Mouse (Mus musculus) MEL (cell line): ENCODE measurements around the gene Usp15.

Source experiments
- EP300 ChIP-seq, 2 experiments: IDR thresholded peaks; 2 replicates each; pipeline ENCODE4 v1.6.1; 2011; ENCODE audit warnings: improper control_type of control experiment in 2 of 2, low read length in 2 of 2, low read depth in 1 of 2, mild to moderate bottlenecking in 1 of 2
- MAX ChIP-seq: IDR thresholded peaks from 2 replicates; pipeline ENCODE4 v1.6.1; 2011; ENCODE audit warnings: low read length, improper control_type of control experiment
- MAZ ChIP-seq: IDR thresholded peaks from 2 replicates; pipeline ENCODE4 v1.6.1; 2012; ENCODE audit warnings: low read depth, mild to moderate bottlenecking, inconsistent platforms, low read length, improper control_type of control experiment
- MEF2A ChIP-seq: IDR thresholded peaks from 2 replicates; pipeline ENCODE4 v1.6.1; 2014; ENCODE audit warnings: low read depth, mild to moderate bottlenecking, inconsistent platforms, low read length, improper control_type of control experiment; ENCODE audit not compliant: poor library complexity, insufficient replicate concordance, severe bottlenecking; ENCODE audit errors: extremely low read depth
- ZNF384 ChIP-seq: IDR thresholded peaks from 2 replicates; pipeline ENCODE4 v1.6.1; 2012; ENCODE audit warnings: low read depth, mild to moderate bottlenecking, inconsistent platforms, low read length, improper control_type of control experiment

DNA sequence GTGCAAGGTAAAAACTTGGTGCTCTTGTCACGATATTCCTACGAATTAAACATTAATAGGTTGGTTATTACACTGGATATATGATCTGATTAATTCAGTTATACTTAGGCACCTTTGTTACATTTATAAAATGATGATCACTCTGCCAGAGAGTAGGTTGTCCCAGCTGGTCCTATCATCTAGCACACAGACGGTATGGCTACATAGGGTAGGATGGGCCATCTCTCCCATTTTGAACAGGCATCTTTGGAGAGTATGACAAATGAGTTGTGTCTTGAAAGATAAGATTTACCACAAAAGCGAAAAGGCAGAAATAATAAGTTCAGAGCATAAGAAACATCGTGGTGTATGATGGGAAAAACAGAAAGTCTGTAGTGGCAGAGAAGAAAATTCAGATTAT, 32.6 kb upstream of the Usp15 start:
- TF ChIP-seq MAX = no peak
- no peak for TF ChIP-seq EP300 (IDR thresholded peaks at IDR 0.05; ENCODE audit: low read depth in 1 of 2, low read length in 2 of 2)
- TF ChIP-seq MAZ = no peak
- TF ChIP-seq MEF2A = no peak
- TF ChIP-seq ZNF384 = no peak
